Mouse (Mus musculus) liver, adult 2 months (tissue): Measurements from ENCODE around the gene Mrps6. TPM values are rescaled to one million over a fixed set of nuclear protein-coding genes. Genes with fewer than 3 reads are reported as not detected.

Experiments used
- DNase-seq: peaks from one replicate; pipeline ENCODE4 v3.0.0-alpha.2; 2011; ENCODE audit warnings: low read depth, low spot score; ENCODE audit errors: extremely low read depth
- H3K27ac ChIP-seq: fragments of 200-500 bp; replicated peaks from 2 replicates; pipeline ENCODE4 v1.5.1; 2012; ENCODE audit warnings: low read depth, mild to moderate bottlenecking, control low read depth, inconsistent platforms, low read length; ENCODE audit not compliant: insufficient read depth
- H3K27me3 ChIP-seq: fragments of 200-500 bp; 2 replicates; pipeline ENCODE4 v1.6.1; 2012; ENCODE audit warnings: mild to moderate bottlenecking, moderate library complexity, low read length, inconsistent platforms; ENCODE audit not compliant: control insufficient read depth, insufficient read depth
- H3K36me3 ChIP-seq: fragments of 200-500 bp; 2 replicates; pipeline ENCODE4 v1.6.1; 2012; ENCODE audit warnings: low read length, inconsistent platforms; ENCODE audit not compliant: control insufficient read depth, insufficient read depth
- H3K4me1 ChIP-seq: fragments of 200-500 bp; 2 replicates; pipeline ENCODE4 v1.6.1; 2011; ENCODE audit warnings: low read length; ENCODE audit not compliant: control insufficient read depth, insufficient read depth
- H3K4me3 ChIP-seq: fragments of 200-500 bp; 2 replicates; pipeline ENCODE4 v1.5.1; 2011; ENCODE audit warnings: low read depth, mild to moderate bottlenecking, control low read depth, low read length, moderate library complexity; ENCODE audit not compliant: insufficient read depth
- H3K79me2 ChIP-seq: fragments of 200-500 bp; 2 replicates; pipeline ENCODE4 v1.6.1; 2012; ENCODE audit warnings: inconsistent platforms, mild to moderate bottlenecking, low read length, moderate library complexity; ENCODE audit not compliant: control insufficient read depth, insufficient read depth
- H3K9ac ChIP-seq: fragments of 200-500 bp; 2 replicates; pipeline ENCODE4 v1.6.1; 2012; ENCODE audit warnings: low read depth, mild to moderate bottlenecking, control low read depth, inconsistent platforms, low read length
- CTCF ChIP-seq: fragments of 200-500 bp; IDR thresholded peaks from 2 replicates; pipeline ENCODE4 v1.5.1; 2011; ENCODE audit warnings: low read depth, low read length, control low read depth
- POLR2A ChIP-seq: fragments of 200-500 bp; IDR thresholded peaks from 2 replicates; pipeline ENCODE4 v1.6.1; 2011; ENCODE audit warnings: low read length, control low read depth; ENCODE audit not compliant: insufficient read depth; ENCODE audit errors: extremely low read depth
- WGBS: fragments of 180-500 bp; shearing (Covaris S2); methylation state at CpG from one replicate; pipeline ENCODE4 v1.1.7; 2018; 5-methylcytosine and 5-hydroxymethylcytosine counted together
- polyA plus RNA-seq: library from polyadenylated mRNA; depleted of rRNA; stranded (reverse); fragments of >200 nt; gene quantifications from 2 replicates; pipeline ENCODE4 v1.2.3, GENCODE M21; 2012
- total RNA-seq: library from RNA; depleted of rRNA; stranded (reverse); fragments of >200 nt; gene quantifications from 2 replicates; pipeline ENCODE4 v1.2.3, GENCODE M21; 2014

Mrps6 gene
- total and polyA plus RNA-seq, 2 experiments: 6.1 to 11.7 TPM

- H3K4me3 ChIP-seq: no peak overlapping the region
- TF ChIP-seq CTCF (no peak), POLR2A (no peak)
- peak; percentile 96 for DNase-seq
- peaks cover 10% of the 10 kb centered on the region; the same call in 1 of the 2 replicates for H3K79me2 ChIP-seq
- peak overlapping the region; percentile 78 for H3K27ac ChIP-seq
- H3K4me1 ChIP-seq: peaks cover 7% of the 10 kb centered on the region
- 29% methylated on average over 8 of the region's 8 CpGs for WGBS
- no peaks in the 10 kb centered on the region for H3K27me3 ChIP-seq
- no peaks in the 10 kb centered on the region for H3K36me3 ChIP-seq
- peak overlapping the region; percentile 47; the same call in 1 of the 2 replicates for H3K9ac ChIP-seq
Observed at GRCm38 (mm10) chr16:92076797-92077196, 18.7 kb downstream of the Mrps6 start.

DNA sequence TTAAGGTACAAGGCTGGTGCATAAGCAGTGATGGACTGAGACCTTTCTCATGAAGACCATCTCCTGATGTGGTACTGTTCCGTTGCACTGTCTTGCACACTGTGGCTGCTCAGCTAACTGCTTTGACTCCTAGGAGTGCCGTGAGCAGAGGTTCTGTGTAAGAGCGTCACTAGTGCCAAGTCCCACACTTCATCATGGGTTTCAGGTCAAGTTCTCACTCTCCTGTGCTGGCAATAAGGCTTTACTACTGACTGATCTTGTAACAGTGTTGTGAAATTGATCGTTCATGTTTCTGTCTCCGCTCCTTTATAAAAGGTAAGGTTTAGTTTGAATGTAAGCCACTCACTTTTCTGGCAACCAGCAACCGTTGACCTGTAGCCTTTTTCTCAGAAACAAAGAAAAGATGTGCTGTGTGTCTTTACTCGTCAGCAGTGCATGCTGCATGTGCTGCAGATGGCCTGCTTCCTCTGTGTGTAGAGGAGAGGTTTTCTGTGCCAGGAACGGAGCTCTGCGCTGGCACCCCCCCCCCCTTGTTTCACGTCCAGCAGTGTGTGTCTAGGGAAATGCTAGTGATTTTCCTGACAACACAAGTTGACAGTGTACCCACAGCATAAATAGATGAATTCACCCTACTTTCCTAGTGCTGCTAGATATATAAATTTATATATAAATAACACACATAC, 25.8 kb downstream of the Mrps6 start:
- 57% methylated on average over 10 of the region's 10 CpGs for WGBS
- TF ChIP-seq CTCF: no peak
- TF ChIP-seq POLR2A: no peak

GRCm38 (mm10) chr16:92089225-92089624, 31.2 kb downstream of the Mrps6 start:
- Histone ChIP-seq H3K4me1 (0 out of 2 replicates have a peak, but pooled peaks cover 2% of the 10 kb centered on the region), H3K27ac (no peak overlapping the region), H3K36me3 (no peaks in the 10 kb centered on the region), H3K9ac (no peak overlapping the region), H3K27me3 (no peaks in the 10 kb centered on the region), H3K4me3 (no peak overlapping the region), H3K79me2 (peaks cover 3% of the 10 kb centered on the region; the same call in 1 of the 2 replicates)
- DNase-seq: no peak
- WGBS: 70% methylated on average over 3 of the region's 3 CpGs
- TF ChIP-seq CTCF (no peak), POLR2A (no peak)

More for the DNA sequence above, 25.8 kb downstream of the Mrps6 start:
- H3K79me2 ChIP-seq: no peaks in the 10 kb centered on the region; the same call in 1 of the 2 replicates
- no peaks in the 10 kb centered on the region for H3K27me3 ChIP-seq
- no peak overlapping the region for H3K9ac ChIP-seq
- H3K36me3 ChIP-seq: no peaks in the 10 kb centered on the region
- peak; percentile 58 for DNase-seq
- peaks cover 4% of the 10 kb centered on the region; the same call in 1 of the 2 replicates for H3K4me1 ChIP-seq
- H3K4me3 ChIP-seq: no peak overlapping the region
- H3K27ac ChIP-seq: no peak overlapping the region

GRCm38 (mm10) chr16:92091876-92092275, 33.8 kb downstream of the Mrps6 start:
- Histone ChIP-seq H3K27me3 (no peaks in the 10 kb centered on the region), H3K4me3 (no peak overlapping the region), H3K36me3 (0 out of 2 replicates have a peak, but pooled peaks cover 2% of the 10 kb centered on the region), H3K4me1 (no peaks in the 10 kb centered on the region), H3K9ac (no peak overlapping the region), H3K79me2 (peaks cover 3% of the 10 kb centered on the region; the same call in 1 of the 2 replicates), H3K27ac (no peak overlapping the region)
- DNase-seq: no peak
- TF ChIP-seq POLR2A (no peak), CTCF (no peak)
- WGBS: 77% methylated on average over 5 of the region's 5 CpGs

DNA sequence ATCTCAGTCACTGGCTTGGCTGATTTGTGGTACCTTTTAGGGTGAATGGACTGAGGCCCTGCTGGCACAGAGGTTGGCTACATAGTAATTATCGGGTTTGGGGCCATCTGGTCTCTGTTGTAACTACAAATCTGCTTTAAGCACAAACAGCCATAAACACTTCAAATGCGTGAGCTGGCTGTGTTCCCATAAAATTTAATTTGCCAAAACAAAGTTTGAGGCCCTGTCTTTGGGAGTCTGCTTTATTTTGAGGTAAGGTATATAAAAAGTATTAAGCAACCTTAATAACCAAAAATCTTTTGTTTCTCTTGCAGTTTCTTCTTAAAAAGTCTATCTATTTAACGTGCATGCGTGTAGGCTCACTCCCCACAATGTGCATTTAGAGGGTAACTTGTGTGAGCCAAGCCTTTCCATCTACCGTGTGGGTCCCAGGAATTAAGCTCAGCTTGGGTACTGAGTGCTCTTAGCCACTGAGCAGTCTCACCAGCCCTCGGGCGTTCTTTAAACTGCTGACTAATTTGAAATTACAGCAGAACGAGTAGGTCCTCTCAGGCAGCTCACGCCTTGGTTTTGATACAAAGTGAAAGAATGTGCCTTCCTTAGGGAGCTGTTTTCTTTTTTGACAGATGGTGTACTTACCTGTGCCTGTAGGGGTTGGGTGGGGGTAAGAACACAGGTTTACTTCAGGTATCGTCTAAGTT, 40.4 kb downstream of the Mrps6 start:
- no peaks in the 10 kb centered on the region for H3K4me1 ChIP-seq
- no peaks in the 10 kb centered on the region; the same call in 1 of the 2 replicates for H3K79me2 ChIP-seq
- TF ChIP-seq POLR2A (no peak), CTCF (no peak)
- no peaks in the 10 kb centered on the region for H3K27me3 ChIP-seq
- H3K4me3 ChIP-seq: no peak overlapping the region
- WGBS: 91% methylated on average over 10 of the region's 10 CpGs
- H3K9ac ChIP-seq: no peak overlapping the region
- H3K27ac ChIP-seq: no peak overlapping the region
- peaks cover 8% of the 10 kb centered on the region for H3K36me3 ChIP-seq
- no peak for DNase-seq
